Mouse (Mus musculus) spleen, postnatal 36 days (tissue): Measurements from ENCODE around the gene Atf3.
A peak's percentile ranks its signal among the peaks of the same experiment; 100 is the strongest.
"Not testable (repeated sequence)": the region's sequence is repeated elsewhere in the genome, so short reads cannot be mapped to it uniquely, and the experiment has no call there.

ENCODE experiments used
- DNase-seq, 2 experiments: peaks; one replicate each; pipeline ENCODE4 v3.0.0; 2022; ENCODE audit warnings: low spot score in 2 of 2, mixed read lengths in 1 of 2

Atf3 gene

DNA sequence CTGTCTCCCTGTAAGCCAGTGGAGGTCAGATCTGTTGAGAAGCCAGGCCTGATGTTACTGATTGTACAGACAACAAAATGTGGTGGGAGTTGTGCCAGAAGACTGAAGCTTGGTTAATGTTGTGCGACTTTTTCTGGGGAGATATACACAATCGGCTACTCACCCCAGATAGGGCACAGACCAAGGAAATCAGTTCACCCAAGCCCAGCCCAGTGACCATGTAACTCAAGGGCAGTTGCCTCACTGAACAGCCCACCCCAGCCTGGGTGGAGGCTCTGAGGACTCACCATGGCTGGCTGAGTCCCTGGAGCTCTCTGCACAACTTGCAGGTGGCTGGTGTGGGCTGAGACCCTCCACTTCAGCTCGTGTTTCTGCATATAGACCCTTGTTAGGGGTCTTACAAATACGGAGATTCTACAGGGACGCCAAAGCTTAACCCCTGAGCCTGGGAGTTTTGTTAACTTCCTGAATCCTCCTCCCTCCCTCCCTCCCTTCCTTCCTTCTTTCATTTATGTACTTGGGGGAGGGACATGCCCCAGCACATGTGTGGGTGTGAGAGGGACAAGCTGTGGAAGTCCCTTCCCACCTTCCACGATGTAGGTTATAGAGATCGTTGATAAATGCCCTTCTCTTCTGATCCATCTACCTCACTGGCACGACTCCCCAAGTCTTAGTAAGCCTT, 66.8 kb downstream of the Atf3 start:
- DNase-seq = no peak

DNA sequence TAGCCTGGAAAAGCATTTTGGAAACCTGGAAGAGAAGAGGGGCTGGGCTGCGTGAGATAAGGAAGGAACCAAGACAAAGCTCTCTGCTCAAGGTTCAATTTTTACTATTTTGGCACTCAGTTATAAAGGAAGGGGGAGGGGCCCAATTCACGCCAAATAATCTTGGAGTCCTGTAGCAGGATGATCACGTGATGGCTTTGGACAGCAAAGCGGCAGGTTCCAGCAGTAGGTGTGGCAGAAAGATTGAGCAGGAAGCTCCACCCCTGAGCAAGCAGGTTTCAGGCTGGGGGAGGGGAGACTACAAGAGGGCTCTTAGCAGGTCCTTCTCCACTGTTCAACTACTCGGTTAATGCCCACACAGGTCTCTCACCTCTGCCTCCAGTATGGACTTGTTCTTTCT, 68.3 kb downstream of the Atf3 start:
- DNase-seq = not testable (repeated sequence)

DNA sequence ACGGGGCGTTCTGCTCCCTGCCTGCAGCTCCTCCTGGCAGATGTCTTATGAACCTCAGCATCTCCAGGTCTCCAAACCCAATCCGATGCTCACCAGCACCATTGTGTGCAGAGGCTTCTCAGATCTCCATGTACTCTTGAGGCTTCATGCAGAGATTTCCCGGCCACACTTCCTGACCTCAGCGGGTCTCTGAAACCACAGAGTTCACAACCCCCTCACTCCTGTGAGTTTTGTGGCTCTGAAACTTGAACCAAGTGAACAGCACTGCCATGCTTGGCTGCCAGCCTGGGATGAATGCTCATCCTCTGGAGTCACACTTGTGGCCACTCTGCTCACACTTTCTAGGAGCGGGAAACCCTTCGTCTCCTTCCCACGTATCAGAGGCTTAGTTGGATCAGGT, 76.9 kb downstream of the Atf3 start:
- no peak for DNase-seq

DNA sequence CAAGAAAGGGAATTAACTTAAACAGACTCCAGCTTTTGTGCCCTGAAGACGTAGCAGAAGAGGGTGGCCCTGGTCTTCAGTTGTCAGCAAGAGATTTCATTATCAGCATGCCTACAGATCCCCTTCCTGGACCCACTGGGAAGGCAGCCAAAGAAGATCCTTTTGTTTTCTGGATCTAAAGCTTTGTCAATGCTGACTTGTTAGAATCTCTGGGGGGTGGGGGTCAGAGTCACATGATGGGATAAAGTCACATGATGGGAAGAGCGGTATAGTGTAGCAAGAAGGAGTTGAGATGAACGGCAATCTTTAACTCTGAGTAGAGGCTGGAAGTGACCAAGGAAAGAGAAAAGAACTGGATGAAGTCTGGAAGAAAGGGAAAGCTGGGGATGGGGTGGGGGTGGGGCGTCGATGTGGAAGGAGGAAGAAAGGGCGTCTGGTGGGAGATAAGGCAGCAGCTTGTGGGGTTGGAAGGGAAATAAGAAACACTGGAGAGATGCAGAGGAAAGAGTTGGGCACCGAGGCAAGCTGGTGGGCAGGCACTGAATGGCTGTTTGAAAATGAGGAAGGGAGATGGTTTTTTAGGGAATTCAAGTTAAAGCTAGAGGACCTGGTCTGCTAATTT, 78.9 kb downstream of the Atf3 start:
- DNase-seq = no peak

DNA sequence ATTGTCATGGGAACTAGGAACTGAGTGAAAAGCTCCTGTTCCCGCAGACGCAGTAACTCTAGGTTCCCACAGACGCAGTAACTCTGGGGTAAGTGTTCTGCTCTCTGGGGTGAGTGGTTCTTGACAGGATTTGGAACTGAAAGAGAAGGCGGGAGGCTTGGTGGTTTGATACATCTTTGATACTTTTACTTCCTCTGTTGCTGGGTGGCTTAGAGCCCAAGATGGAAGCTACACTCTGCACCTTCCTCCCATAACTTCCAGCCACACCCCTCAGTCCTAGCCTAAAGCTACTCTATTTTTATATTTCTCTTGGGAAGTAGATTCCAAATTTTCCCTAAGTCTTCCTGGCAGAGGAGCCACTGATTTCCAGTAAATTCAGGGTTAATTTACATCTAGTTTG, 79.4 kb downstream of the Atf3 start:
- DNase-seq = peak in 1 of 2 experiments; percentile 16

DNA sequence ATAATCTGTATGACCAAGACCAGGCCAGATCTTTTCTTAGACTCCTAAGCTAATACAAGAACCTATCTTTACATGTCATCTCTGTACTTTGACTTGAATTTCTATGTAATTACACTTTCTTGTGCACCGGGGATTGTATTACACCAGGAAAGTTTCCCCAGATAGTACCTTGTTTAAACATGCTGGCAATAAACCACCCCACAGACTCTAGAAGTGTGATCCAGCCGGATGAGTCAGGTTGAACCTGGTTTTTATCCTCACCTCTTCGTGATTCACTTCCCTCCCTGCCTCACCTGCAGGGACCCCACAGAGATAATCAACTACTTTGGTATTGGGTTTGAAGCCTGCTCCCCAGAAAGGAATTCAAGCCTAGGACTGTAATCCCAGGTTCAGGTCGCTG, 82.4 kb downstream of the Atf3 start:
- no peak for DNase-seq

DNA sequence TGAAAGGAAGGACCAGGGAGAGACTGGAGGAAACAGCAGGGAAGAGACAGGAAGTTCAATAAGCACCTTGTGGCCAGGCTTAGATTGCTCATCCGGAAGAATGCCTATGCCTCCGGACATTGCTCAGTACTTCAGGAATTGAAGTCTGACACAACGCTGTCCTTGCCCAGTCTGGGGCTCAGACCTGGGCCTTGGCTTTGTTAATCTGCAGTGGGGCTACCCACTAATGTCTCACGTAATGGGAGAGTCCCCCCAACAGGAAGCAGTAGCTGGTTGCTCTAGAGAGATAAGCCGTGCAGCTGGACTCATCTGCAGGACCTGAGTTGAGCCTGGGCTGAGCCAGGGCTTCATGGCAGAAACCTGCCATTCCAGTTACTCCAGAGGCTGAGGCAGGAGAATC, 84.9 kb downstream of the Atf3 start:
- DNase-seq = no peak

DNA sequence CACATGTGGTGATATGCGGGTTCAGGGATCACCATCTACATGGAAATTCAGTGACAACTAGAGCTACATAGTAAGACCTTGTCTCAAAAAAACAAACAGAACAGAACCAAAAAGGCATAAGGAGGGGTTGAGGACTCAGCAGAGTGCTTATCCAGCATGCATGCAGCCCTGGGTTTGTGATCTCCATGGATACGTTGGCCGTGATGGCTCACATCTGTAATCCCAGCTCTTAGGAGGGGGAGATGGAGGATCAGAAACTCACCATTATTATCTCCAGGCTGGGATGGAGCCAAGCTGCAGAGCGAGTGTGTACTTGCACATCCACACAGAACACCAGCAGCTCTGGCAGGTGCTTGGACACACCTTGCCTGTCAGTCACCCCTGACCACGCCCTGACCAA, 85.6 kb downstream of the Atf3 start:
- DNase-seq = no peak

DNA sequence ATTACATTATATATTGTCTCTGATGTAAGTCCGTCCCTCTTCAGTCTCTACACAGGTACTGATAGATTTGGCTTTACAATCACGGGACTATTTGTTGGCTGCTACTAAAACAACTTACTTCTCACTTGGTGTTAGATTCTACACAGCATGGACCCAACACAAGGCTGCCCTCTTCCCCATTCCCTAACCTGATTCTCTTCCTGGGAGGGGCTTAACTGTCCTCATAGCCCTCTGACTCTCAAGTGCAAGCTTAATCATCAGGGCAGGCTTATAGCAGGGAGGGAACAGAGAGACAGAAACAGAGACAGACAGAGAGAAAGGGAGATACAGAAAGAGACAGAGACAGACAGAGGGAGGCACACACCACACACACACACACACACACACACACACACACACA, 86.1 kb downstream of the Atf3 start:
- no peak for DNase-seq

DNA sequence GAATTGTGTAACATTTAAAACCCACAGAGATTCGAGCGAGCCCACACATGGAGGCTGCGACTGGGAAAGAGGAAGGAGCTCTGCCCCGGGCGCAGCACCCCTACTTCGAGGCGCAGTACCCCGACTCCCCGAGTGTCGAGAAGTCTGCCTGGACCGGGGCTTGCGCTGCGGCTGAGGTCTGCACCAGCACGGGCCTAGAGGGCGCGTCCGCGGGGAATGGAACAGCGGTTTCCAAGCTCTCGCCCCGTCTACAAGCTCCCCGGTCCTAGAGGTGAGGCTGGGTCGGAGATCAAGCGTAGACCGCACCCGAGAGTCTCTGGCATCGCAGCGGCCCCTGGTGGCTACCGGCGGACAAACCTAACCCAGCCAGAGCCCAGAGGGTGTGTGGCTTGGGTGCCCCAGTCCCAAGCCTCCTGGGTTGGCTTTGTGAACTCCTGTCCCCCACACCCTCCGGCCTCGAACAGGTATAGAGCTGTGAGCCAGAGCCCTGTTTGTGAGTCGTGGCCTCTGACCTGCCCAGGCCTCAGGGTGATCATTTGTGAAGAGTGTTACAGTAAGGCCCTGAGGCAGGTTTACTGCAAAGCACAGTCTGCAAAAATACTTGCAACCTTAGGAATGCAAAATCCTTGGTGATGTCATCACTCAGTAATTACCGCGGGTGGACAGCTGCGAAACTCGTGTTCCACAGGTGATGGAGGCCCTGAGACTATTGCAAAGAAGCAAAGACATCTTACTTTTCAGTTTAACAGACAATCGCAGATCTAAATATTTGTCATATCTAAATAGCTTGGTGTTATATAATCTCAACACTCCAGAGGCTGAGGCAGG, 91.8 kb downstream of the Atf3 start:
- DNase-seq = peak; percentile 64 to 69

DNA sequence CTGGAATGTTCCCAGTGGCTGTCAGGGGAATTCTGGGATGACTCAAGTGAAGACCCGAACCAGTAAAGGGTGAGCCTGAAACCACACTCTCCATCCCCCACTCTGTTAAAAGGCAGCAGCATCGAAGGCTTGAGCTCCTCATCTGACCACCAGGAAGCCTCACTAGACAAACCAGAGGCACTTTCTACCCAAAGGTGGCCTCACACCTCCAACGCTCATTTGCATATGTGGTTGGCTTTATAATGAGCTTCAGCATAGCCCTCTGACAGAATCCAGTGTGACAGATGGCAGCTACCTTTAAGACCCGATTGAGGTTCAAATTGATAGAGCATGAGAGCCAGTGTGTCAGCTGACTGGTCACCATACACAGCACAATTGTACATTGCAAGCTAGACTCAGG, 93.6 kb downstream of the Atf3 start:
- no peak for DNase-seq

DNA sequence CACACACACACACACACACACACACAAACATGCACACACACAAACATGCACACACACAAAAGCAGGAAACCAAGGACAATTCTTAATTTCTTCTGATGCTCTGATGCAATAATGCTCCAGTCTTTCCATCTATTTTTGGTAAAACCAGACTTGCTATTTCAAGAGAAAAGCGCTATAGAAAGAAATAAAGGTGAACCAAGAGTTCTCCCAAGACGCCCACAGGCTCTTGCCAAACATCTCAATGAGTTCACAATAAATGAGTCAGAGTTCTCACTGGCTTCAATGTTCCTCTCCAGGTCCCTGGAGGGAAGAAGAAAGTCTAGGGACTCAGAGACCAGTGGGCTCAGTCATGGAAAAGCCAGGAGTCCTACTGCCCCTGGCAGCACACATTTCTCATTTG, 94.1 kb downstream of the Atf3 start:
- DNase-seq = no peak

DNA sequence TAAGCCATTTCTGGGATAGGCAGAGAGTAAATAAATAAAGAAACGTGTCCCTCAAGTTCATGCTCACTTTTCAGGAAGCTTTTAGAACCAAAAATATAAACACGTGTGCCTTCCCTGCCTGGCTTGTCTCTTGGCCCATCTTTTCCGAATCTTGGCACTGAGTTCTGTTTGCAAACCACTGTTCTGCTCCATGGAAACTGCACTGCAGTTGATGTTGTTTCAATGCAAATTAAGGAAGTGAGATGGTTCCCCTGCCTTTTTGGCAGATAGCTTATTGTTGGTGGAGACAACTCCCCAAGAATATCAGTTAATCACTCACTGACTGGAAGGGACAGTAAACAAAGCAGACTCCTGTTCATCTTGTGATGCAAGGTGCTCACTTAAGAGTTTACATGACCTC, 95.1 kb downstream of the Atf3 start:
- no peak for DNase-seq
